Mouse (Mus musculus) intestine, embryonic 15.5 days (tissue): ENCODE data around the gene Tsen34. TPM values are rescaled to one million over a fixed set of nuclear protein-coding genes. Genes with fewer than 3 reads are reported as not detected.

Source experiments
- ATAC-seq: fragments of 200-750 bp; cut with Nextera tagmentation; 2 replicates; pipeline ENCODE4 v1.8.0; 2017; ENCODE audit warnings: moderate TSS enrichment, moderate library complexity
- H3K27ac ChIP-seq: fragments of 300-500 bp; sonication (generic); 2 replicates; pipeline ENCODE4 v1.5.1; 2015; ENCODE audit warnings: mild to moderate bottlenecking, inconsistent platforms
- H3K27me3 ChIP-seq: fragments of 300-500 bp; sonication (generic); replicated peaks from 2 replicates; pipeline ENCODE4 v1.6.1; 2015; ENCODE audit warnings: inconsistent platforms
- H3K36me3 ChIP-seq: fragments of 300-500 bp; sonication (generic); 2 replicates; pipeline ENCODE4 v1.6.1; 2015; ENCODE audit warnings: inconsistent platforms
- H3K4me1 ChIP-seq: fragments of 300-500 bp; sonication (generic); replicated peaks from 2 replicates; pipeline ENCODE4 v1.6.1; 2015; ENCODE audit warnings: inconsistent platforms
- H3K4me2 ChIP-seq: fragments of 300-500 bp; sonication (generic); replicated peaks from 2 replicates; pipeline ENCODE4 v1.6.1; 2015; ENCODE audit warnings: mild to moderate bottlenecking, inconsistent platforms
- H3K4me3 ChIP-seq: fragments of 300-500 bp; sonication (generic); replicated peaks from 2 replicates; pipeline ENCODE4 v1.5.1; 2015; ENCODE audit warnings: inconsistent platforms
- H3K9ac ChIP-seq: fragments of 300-500 bp; sonication (generic); 2 replicates; pipeline ENCODE4 v1.6.1; 2015; ENCODE audit warnings: inconsistent platforms
- H3K9me3 ChIP-seq: fragments of 300-500 bp; sonication (generic); 2 replicates; pipeline ENCODE4 v1.6.1; 2016; ENCODE audit warnings: inconsistent platforms
- WGBS: fragments of 180-500 bp; shearing (Covaris S2); methylation state at CpG from one replicate; pipeline ENCODE4 v1.1.7; 2015; 5-methylcytosine and 5-hydroxymethylcytosine counted together
- polyA plus RNA-seq: library from polyadenylated mRNA; unstranded; fragments of >200 nt; fragmentation: Nextera tagmentation; extraction: Ambion mirVana; gene quantifications from 2 replicates; pipeline ENCODE4 v1.2.1, GENCODE M21; 2015

The Tsen34 gene
- polyA plus RNA-seq, 1 experiment from 2014 or later = 230 TPM

DNA sequence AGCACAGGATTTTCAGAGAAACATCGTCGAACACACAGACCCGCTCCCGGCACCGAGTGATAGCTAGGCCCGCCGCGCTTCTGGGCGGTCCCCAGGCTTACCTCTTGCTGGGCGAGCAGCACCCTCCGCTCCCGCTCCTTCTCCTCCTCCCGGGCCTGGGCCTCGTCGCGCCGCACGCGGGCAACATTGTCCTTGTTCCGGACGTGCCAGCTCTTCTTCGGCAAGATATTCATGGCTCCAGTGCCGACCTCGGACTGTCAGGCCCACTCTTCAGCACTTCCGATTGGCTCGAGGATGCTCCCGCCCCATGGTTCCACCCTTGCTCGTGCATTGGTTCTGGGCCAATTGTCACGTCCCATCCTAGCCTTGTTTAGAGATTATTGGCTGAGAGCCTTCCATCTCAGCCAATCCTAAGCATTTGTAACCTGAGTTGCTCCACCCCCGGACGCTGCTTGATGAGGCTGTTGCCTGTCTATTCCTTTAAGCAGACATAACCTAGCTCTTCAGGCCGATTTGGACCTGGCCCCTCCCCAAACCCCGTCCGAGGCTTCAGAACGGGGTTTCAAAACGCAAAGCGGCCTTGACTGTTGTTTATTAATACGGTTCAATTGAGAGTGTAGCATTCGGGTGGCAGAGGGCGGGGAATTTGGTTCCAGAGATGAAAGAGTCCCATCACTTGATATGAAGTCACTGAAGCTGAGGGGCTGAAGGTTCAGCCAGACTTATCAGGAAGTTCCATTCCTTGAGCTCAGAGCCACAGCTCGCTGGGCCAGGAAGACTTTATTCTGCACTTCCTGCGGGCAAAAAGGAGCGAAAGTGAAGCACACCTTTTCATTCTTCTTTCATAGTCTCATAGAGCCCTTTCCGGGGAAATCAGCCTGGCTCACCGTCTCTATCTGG is 27.2 kb upstream of the Tsen34 start, which contains the start of gene Leng1:
Gene Leng1, minus strand, starts transcription at position 626 of the 900 bp plus-strand sequence.
- peak; percentile 98 for ATAC-seq
- WGBS = 2% methylated on average over 45 of the region's 45 CpGs
- Histone ChIP-seq H3K4me1 (peaks cover 19% of the 10 kb centered on the region), H3K27ac (peak within 1 kb of the TSS; percentile 92), H3K4me2 (peak within 1 kb of the TSS; percentile 79), H3K9me3 (no peaks in the 10 kb centered on the region), H3K4me3 (peak within 1 kb of the TSS; percentile 76), H3K9ac (peak within 1 kb of the TSS; percentile 83), H3K27me3 (no peaks in the 10 kb centered on the region), H3K36me3 (peaks cover 27% of the 10 kb centered on the region)

DNA sequence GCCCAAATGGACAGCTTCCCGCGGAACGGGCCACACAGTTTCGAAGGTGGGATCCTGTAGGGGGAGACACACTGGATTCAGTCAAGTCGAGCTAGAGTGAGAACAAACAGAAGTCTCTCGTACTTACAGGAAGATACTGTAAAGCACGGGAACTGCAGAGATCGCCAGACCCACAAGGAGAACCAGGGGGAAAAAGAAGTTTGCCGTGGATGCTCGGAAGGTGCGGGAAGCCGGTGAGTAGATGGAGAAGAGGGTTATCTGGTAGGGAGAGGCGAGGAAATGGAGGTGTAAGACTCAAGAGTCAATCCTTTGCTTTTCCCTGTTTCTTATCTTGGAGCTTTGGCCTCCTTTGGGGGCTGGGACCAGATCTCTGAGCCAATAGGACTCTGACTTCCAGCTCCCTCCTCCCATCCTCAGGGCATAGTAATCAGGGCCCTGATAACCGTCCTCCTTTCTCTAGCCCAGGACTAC is 25.7 kb upstream of the Tsen34 start:
- Histone ChIP-seq H3K4me2 (peak overlapping the region; percentile 49), H3K27ac (peak overlapping the region; percentile 51), H3K9me3 (no peaks in the 10 kb centered on the region), H3K27me3 (no peaks in the 10 kb centered on the region), H3K4me3 (peak overlapping the region; percentile 17), H3K4me1 (peaks cover 19% of the 10 kb centered on the region), H3K9ac (peak overlapping the region; percentile 16; the same call in 1 of the 2 replicates), H3K36me3 (peaks cover 21% of the 10 kb centered on the region)
- 19% methylated on average over 14 of the region's 14 CpGs for WGBS
- peak; percentile 44 for ATAC-seq

DNA sequence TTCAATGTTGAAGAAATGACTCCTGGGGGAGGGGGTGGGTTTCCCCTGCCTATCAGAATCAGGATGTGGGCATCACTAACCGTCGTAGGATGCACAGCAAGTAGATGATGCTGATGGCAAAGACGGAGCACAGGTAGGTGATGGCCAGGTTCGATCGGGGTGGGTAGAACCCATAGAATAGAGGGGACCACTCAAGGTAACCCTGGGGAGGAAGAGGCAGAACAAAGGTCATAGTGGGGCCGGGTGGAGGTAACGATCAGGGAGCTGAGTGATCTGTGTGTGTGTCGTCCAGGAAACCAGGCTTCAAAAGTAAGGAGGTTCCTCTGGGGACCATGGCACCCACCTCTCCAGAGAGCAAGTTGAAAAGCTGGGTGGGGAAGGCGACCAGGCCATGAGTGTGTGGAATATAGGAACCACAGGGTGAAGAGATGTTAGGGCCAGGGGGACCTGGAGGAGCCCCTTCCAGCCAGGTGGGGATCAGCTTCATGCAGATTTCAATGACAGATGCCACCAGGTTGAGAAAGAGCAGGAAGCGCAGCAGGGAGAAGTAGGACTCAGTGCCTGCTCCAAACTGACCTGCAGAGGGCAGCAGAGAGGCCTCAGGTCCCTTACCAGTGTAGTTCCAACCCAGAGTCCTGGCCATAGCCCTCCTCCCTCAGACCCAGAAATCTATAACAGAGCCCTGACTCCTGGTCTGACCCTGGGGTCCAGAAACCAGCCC is 18.0 kb upstream of the Tsen34 start:
- ATAC-seq = peak; percentile 65
- no peak overlapping the region for H3K9ac ChIP-seq
- H3K27me3 ChIP-seq = no peaks in the 10 kb centered on the region
- no peaks in the 10 kb centered on the region for H3K4me1 ChIP-seq
- H3K27ac ChIP-seq = no peak overlapping the region
- H3K4me2 ChIP-seq = no peak overlapping the region
- H3K4me3 ChIP-seq = no peak overlapping the region
- WGBS = 69% methylated on average over 10 of the region's 10 CpGs
- H3K36me3 ChIP-seq = peaks cover 8% of the 10 kb centered on the region
- H3K9me3 ChIP-seq = no peaks in the 10 kb centered on the region

DNA sequence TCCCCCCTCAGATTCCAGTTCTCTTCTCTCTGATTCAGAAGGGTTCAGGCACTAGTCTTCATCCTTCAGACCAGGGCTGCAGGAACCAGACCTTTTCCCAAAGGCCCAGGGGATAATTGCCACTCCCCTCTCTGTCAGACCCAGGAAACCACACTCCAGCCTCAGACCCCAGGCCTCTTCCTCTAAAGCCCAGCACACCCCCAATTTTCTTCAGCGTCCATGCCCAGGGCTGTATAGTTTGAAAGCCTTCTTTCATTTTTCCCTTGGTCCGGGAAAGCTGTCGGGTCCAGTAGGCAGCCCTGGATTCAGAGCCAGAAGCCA is 17.5 kb upstream of the Tsen34 start:
- Histone ChIP-seq H3K9ac (no peak overlapping the region), H3K9me3 (no peaks in the 10 kb centered on the region), H3K4me2 (no peak overlapping the region), H3K27me3 (no peaks in the 10 kb centered on the region), H3K27ac (no peak overlapping the region), H3K4me1 (no peaks in the 10 kb centered on the region), H3K4me3 (no peak overlapping the region), H3K36me3 (peaks cover 8% of the 10 kb centered on the region)
- WGBS = 79% methylated on average over 3 of the region's 3 CpGs
- ATAC-seq = no peak

DNA sequence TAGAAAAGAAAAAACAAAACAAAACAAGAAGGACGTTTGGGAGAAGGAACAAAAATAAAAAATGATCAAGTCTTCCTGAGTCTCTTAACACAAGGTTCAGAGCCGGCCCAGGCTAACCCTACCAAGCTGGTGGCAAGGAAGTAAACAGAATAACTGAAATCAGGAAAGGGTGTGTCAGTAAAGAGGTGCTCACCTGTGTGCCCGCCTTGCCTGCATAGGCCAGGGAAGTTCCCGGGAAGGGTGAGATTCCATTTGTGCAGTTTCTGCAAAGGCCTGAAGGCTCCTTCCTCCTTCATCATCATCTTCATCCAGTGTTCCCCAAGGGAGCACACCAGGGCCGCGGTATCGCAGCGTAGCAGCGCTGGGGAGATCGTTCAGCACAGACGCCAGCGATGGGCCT is 16.3 kb upstream of the Tsen34 start:
- Histone ChIP-seq H3K27ac (peak overlapping the region; percentile 62), H3K27me3 (no peaks in the 10 kb centered on the region), H3K4me1 (no peaks in the 10 kb centered on the region), H3K9ac (peak overlapping the region; percentile 49), H3K36me3 (0 out of 2 replicates have a peak, but pooled peaks cover 2% of the 10 kb centered on the region), H3K9me3 (no peaks in the 10 kb centered on the region), H3K4me2 (peak overlapping the region; percentile 55), H3K4me3 (peak overlapping the region; percentile 39)
- WGBS = 67% methylated on average over 12 of the region's 12 CpGs
- ATAC-seq = peak; percentile 60

DNA sequence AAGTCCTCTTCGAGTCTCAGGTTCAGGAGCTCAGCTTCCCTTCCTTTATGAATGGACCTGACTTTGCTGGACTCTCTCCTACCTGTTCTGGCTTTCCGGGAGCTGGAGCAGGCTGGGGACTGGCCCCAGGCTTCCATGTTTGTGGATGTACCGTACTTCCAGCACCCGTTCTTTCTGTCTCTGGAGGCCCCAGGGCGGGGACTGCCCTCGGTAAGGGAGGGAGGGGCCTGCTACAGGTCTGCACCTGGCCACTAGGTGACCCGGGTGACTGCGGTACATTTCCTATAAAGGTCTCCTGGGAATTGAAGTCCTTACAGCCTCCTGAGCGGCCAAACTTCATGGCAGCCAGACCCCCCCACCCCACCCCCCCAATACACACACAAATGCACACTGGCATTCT is 15.3 kb upstream of the Tsen34 start, which contains the start of gene Tmc4:
Gene Tmc4, minus strand, starts transcription at position 212 of the 400 bp plus-strand sequence.
- peak within 1 kb of the TSS; percentile 71 for H3K27ac ChIP-seq
- H3K9ac ChIP-seq = peak within 1 kb of the TSS; percentile 49
- WGBS = 47% methylated on average over 9 of the region's 9 CpGs

DNA sequence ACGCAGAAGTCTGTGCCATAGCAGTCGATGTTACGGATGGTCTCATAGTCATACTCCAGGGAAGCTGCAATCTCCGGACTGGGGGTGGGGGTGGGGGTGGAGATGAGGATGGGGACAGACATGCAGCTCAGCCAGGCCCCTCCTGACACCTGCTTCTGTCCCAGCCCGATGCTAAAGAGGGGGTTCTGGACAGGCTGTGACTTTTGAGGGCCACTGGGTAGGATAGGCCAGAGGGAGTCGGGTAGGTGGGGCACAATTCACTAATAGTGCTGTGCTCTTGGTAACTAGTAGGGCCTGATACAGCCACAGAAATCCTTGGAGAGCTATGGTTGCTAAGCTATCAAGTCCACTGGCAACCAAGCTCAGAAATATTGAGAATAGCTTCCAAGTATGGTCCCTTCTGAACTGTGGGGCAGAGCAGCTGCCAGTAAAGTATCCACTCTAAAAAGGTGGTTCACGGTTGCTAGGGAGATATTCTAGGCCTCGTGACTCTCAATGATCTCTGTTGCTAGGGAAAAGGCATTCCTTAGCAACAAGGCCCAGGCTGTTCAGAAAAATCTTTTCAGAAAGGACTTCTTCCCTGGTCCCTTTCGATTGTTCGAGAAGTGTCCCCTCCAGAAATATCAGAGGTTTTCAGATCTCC is 8.6 kb upstream of the Tsen34 start:
- Histone ChIP-seq H3K27me3 (no peaks in the 10 kb centered on the region), H3K36me3 (peaks cover 14% of the 10 kb centered on the region; the same call in 1 of the 2 replicates), H3K4me1 (no peaks in the 10 kb centered on the region), H3K4me2 (no peak overlapping the region), H3K27ac (no peak overlapping the region), H3K9me3 (no peaks in the 10 kb centered on the region), H3K4me3 (no peak overlapping the region), H3K9ac (no peak overlapping the region)
- ATAC-seq = no peak
- 84% methylated on average over 10 of the region's 10 CpGs for WGBS

More for the DNA sequence above, 15.3 kb upstream of the Tsen34 start, which contains the start of gene Tmc4:
- H3K4me1 ChIP-seq = no peaks in the 10 kb centered on the region
- peak within 1 kb of the TSS; percentile 55 for H3K4me2 ChIP-seq
- H3K9me3 ChIP-seq = no peaks in the 10 kb centered on the region
- ATAC-seq = peak; percentile 88
- H3K36me3 ChIP-seq = 0 out of 2 replicates have a peak, but pooled peaks cover 2% of the 10 kb centered on the region
- H3K4me3 ChIP-seq = peak within 1 kb of the TSS; percentile 39
- H3K27me3 ChIP-seq = no peaks in the 10 kb centered on the region

DNA sequence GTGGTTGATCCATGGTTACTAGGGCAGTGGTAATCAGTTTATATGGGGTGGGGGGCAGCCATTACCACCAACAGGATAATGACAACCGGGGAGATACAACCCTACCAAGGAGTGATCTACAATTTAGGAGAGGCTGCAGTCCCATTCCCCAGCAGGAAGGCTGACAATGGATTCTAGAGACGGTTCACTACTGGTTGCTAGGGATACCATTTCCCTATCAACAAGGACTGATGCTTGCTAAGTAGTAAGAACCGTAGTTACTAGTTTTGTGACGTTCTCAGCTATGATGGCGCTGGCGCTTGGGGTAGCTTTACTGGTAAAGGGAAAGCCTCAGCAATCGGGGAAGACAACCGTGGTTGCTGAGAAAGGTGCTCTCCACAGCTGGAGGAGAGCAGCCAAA is 8.0 kb upstream of the Tsen34 start:
- Histone ChIP-seq H3K27me3 (no peaks in the 10 kb centered on the region), H3K36me3 (peaks cover 14% of the 10 kb centered on the region; the same call in 1 of the 2 replicates), H3K27ac (no peak overlapping the region), H3K4me2 (no peak overlapping the region), H3K4me3 (no peak overlapping the region), H3K4me1 (no peaks in the 10 kb centered on the region), H3K9me3 (no peaks in the 10 kb centered on the region), H3K9ac (no peak overlapping the region)
- no peak for ATAC-seq
- whole genome bisulfite sequencing = 89% methylated on average over 8 of the region's 8 CpGs

DNA sequence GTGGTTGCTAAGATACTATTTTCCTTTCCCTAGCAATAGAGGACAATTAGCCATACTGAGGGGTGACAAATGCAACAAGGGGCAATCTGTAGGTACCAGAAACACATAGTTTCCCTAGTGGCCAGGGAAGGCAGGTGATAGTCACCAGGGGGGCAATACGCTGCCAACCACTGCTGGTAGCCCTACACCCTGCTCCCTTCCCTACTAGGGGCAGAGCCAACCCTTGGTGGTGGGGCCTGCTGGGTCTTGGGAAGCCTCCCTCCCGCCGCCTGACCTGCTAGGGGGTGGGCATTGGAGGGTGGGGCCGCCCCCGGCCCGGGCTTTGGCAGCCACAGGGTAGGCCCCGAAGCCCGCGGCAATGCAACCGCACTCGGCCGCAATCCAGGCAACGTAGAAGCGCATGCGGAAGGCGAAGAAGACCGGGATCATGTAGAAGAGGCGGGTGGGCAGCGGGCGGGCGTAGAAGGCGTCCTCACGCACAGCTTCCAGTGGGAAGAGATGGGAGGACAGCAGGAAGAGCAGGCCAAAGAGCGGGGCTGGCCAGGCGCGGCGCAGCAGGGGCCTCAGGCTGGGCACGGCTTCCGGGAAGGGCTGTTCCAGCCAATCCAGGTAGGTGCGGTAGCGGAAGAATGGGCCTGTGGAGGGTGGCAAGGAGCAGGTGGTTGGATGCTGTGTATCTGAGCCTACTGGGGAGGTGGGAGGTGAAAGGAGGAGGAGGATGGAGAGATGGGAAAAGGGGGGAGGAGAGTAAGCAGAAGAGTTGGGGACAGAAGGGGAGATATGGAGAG is 7.1 kb upstream of the Tsen34 start:
- Histone ChIP-seq H3K9me3 (no peaks in the 10 kb centered on the region), H3K4me1 (no peaks in the 10 kb centered on the region), H3K4me3 (no peak overlapping the region), H3K27ac (no peak overlapping the region), H3K27me3 (no peaks in the 10 kb centered on the region), H3K36me3 (peaks cover 14% of the 10 kb centered on the region; the same call in 1 of the 2 replicates), H3K9ac (no peak overlapping the region), H3K4me2 (no peak overlapping the region)
- WGBS = 86% methylated on average over 31 of the region's 31 CpGs
- no peak for ATAC-seq

DNA sequence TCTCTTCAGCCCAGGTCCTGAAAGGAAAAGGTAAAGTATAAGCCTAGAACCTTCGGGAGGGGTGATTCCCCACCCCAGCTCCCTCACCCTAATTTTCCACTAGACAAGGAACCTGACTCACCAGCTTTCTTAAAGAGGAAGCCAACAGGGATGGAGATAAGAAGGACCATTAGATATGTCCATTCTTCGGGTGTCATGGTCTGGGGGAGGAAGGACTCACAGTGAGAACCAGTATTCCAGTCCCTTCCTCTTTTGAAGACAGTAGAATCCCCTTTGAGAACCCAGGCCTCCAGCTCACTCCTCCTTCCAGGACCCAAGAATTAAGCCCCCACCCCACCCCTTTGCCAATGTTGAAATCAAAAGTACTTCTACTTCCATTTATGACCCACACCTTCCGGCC is 744 bp upstream of the Tsen34 start:
- WGBS = 16% methylated on average over 3 of the region's 3 CpGs
- H3K4me3 ChIP-seq = peak overlapping the region; percentile 67

DNA sequence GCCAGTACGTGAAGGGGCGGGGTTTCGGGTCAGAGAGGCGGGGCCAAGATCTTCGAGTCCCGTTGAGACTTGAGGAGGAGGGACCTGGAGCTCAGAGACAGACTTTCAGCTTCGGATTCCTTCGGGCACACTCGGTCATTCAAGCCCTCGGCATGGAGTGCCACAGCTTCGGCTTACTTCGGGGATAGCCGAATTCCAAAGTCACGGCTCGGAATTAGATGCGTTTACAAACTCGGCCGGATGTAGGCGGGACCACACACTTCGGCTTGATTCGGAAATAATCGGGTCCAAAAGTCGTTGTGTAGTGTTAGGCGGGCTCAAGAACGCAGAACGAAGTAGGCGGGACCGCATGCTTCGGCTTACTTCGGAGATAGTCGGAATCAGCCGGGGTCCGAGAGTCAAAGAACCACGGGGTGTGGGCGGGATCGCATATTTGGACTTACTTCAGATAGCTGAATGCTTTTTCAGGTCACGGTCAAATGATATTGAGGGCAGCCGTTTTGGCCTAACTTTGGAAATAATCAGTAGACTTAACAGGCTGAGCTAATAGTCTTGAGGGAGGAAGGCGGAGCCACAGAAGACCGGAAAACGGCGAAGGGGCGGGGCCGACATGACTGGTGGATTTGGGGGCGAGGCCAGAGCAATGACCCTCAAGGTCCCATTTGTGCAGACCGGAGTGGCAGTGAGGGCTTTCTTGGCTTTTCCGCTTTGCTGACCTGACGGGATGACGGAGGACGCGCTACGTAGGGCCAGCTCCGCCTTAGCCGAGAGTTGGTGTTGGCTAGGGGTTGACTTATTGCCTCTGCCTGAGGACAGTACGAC is 535 bp downstream of the Tsen34 start, which contains the start of gene Mboat7:
Gene Mboat7, minus strand, starts transcription at position 537 of the 822 bp plus-strand sequence.
- peak within 1 kb of the TSS; percentile 67 for H3K4me3 ChIP-seq
- H3K4me1 ChIP-seq = peaks cover 21% of the 10 kb centered on the region

More for the DNA sequence above, 744 bp upstream of the Tsen34 start:
- no peaks in the 10 kb centered on the region for H3K36me3 ChIP-seq
- H3K9ac ChIP-seq = peak overlapping the region; percentile 89
- peak overlapping the region; percentile 88 for H3K4me2 ChIP-seq
- H3K27ac ChIP-seq = peak overlapping the region; percentile 97
- peaks cover 21% of the 10 kb centered on the region for H3K4me1 ChIP-seq
- H3K27me3 ChIP-seq = no peaks in the 10 kb centered on the region
- no peak for ATAC-seq
- no peaks in the 10 kb centered on the region for H3K9me3 ChIP-seq

More for the DNA sequence above, 535 bp downstream of the Tsen34 start, which contains the start of gene Mboat7:
- peak; percentile 93 for ATAC-seq
- H3K9me3 ChIP-seq = no peaks in the 10 kb centered on the region
- H3K27ac ChIP-seq = peak within 1 kb of the TSS; percentile 97
- WGBS = under 1% methylated on average over 55 of the region's 55 CpGs
- H3K36me3 ChIP-seq = no peaks in the 10 kb centered on the region
- no peaks in the 10 kb centered on the region for H3K27me3 ChIP-seq
- H3K4me2 ChIP-seq = peak within 1 kb of the TSS; percentile 88
- peak within 1 kb of the TSS; percentile 89 for H3K9ac ChIP-seq
